Mouse (Mus musculus) spleen, adult 2 months (tissue): ENCODE data around the gene Pim3. TPM values are rescaled to one million over a fixed set of nuclear protein-coding genes. Genes with fewer than 3 reads are reported as not detected.

ENCODE experiments used
- DNase-seq, 2 experiments: peaks; one replicate each; pipeline versions ENCODE4 v3.0.0 to v3.0.0-alpha.2; 2012 to 2021; ENCODE audit warnings: low spot score in 2 of 2, low read depth in 1 of 2
- H3K27ac ChIP-seq: fragments of 200-500 bp; 2 replicates; pipeline ENCODE4 v1.5.1; 2012; ENCODE audit warnings: low read length, inconsistent platforms; ENCODE audit not compliant: insufficient read depth
- H3K27me3 ChIP-seq: fragments of 200-500 bp; 2 replicates; pipeline ENCODE4 v1.6.1; 2012; ENCODE audit warnings: mild to moderate bottlenecking, moderate library complexity, low read length, inconsistent platforms; ENCODE audit not compliant: control insufficient read depth, insufficient read depth
- H3K36me3 ChIP-seq: fragments of 200-500 bp; 2 replicates; pipeline ENCODE4 v1.6.1; 2012; ENCODE audit warnings: mild to moderate bottlenecking, low read length, inconsistent platforms; ENCODE audit not compliant: control insufficient read depth, insufficient read depth
- H3K4me1 ChIP-seq: fragments of 200-500 bp; 2 replicates; pipeline ENCODE4 v1.6.1; 2011; ENCODE audit warnings: inconsistent platforms; ENCODE audit not compliant: control insufficient read depth, insufficient read depth, insufficient read length
- H3K4me3 ChIP-seq: fragments of 200-500 bp; 2 replicates; pipeline ENCODE4 v1.5.1; 2011; ENCODE audit warnings: mild to moderate bottlenecking, inconsistent platforms; ENCODE audit not compliant: insufficient read depth, insufficient read length; ENCODE audit errors: extremely low read depth
- CTCF ChIP-seq: fragments of 200-500 bp; IDR thresholded peaks from 2 replicates; pipeline ENCODE4 v1.5.1; 2011; ENCODE audit warnings: mild to moderate bottlenecking, inconsistent platforms; ENCODE audit not compliant: insufficient read depth, insufficient read length, insufficient replicate concordance; ENCODE audit errors: extremely low read depth
- POLR2A ChIP-seq: fragments of 200-500 bp; IDR thresholded peaks from 2 replicates; pipeline ENCODE4 v1.6.1; 2011; ENCODE audit warnings: low read depth, low read length, inconsistent platforms
- WGBS: fragments of 180-500 bp; shearing (Covaris S2); methylation state at CpG from one replicate; pipeline ENCODE4 v1.1.7; 2018; 5-methylcytosine and 5-hydroxymethylcytosine counted together
- polyA plus RNA-seq: library from polyadenylated mRNA; depleted of rRNA; stranded (reverse); fragments of >200 nt; gene quantifications from 2 replicates; pipeline ENCODE4 v1.2.3, GENCODE M21; 2012; rRNA removed

The Pim3 gene
- polyA plus RNA-seq, 1 experiment = 16.2 TPM

DNA sequence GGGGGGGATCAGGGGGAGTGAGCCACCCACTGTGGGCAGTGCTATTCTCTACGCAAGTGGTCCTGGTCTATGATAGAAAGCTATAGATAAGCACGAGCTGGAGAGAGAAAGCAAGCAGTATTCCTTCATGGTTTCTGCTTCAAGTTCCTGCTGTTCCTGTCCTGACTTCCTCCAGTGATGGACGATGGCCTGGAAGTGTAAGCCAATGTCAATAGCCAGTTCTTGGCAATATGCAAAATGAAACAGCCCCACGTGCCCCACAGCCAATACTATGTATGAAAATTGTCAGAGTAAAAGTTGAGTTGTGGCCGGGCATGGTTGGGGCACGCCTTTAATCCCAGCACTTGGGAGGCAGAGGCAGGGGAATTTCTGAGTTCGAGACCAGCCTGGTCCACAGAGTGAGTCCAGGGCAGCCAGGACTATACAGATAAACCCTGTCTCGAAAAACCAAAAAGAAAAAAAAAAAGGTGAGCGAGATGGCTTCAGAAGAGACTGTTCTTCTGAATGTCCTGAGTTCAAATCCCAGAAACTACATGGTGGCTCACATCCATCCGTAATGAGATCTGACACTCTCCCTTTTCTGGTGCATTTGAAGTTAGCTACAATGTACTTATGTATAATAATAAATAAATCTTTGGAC lies 34.5 kb downstream of the Pim3 start:
- H3K27ac ChIP-seq = no peak overlapping the region
- no peak for TF ChIP-seq POLR2A
- no peak for TF ChIP-seq CTCF
- 82% methylated on average over 10 of the region's 10 CpGs for WGBS
- DNase-seq = no peak
- H3K36me3 ChIP-seq = no peaks in the 10 kb centered on the region
- no peaks in the 10 kb centered on the region; the same call in 1 of the 2 replicates for H3K4me1 ChIP-seq
- H3K27me3 ChIP-seq = no peaks in the 10 kb centered on the region
- H3K4me3 ChIP-seq = no peak overlapping the region

GRCm38 (mm10) chr15:88902200-88902875 lies 40.4 kb downstream of the Pim3 start:
- Histone ChIP-seq H3K27me3 (no peaks in the 10 kb centered on the region), H3K4me3 (no peak overlapping the region), H3K27ac (no peak overlapping the region), H3K36me3 (no peaks in the 10 kb centered on the region), H3K4me1 (no peaks in the 10 kb centered on the region)
- TF ChIP-seq CTCF (no peak), POLR2A (no peak)
- 85% methylated on average over 15 of the region's 15 CpGs for WGBS
- DNase-seq = no peak

- Histone ChIP-seq H3K27me3 (no peaks in the 10 kb centered on the region), H3K36me3 (no peaks in the 10 kb centered on the region), H3K4me3 (no peak overlapping the region), H3K4me1 (no peaks in the 10 kb centered on the region), H3K27ac (no peak overlapping the region)
- 85% methylated on average over 1 of the region's 1 CpGs for WGBS
- TF ChIP-seq CTCF (no peak), POLR2A (no peak)
- no peak for DNase-seq
Observed at GRCm38 (mm10) chr15:88903086-88903485, 41.1 kb downstream of the Pim3 start.

GRCm38 (mm10) chr15:88904056-88904811 lies 42.2 kb downstream of the Pim3 start:
- Histone ChIP-seq H3K4me1 (no peaks in the 10 kb centered on the region), H3K4me3 (no peak overlapping the region), H3K27me3 (no peaks in the 10 kb centered on the region), H3K27ac (no peak overlapping the region), H3K36me3 (no peaks in the 10 kb centered on the region)
- 86% methylated on average over 14 of the region's 14 CpGs for WGBS
- TF ChIP-seq POLR2A (no peak), CTCF (no peak)
- DNase-seq = no peak

- no peak for DNase-seq
- no peaks in the 10 kb centered on the region for H3K4me1 ChIP-seq
- no peak for TF ChIP-seq POLR2A
- TF ChIP-seq CTCF = no peak
- H3K27ac ChIP-seq = no peak overlapping the region
- H3K36me3 ChIP-seq = no peaks in the 10 kb centered on the region
- WGBS = 74% methylated on average over 4 of the region's 4 CpGs
- H3K27me3 ChIP-seq = no peaks in the 10 kb centered on the region
- H3K4me3 ChIP-seq = no peak overlapping the region
Observed at GRCm38 (mm10) chr15:88906347-88906746, 44.4 kb downstream of the Pim3 start.

DNA sequence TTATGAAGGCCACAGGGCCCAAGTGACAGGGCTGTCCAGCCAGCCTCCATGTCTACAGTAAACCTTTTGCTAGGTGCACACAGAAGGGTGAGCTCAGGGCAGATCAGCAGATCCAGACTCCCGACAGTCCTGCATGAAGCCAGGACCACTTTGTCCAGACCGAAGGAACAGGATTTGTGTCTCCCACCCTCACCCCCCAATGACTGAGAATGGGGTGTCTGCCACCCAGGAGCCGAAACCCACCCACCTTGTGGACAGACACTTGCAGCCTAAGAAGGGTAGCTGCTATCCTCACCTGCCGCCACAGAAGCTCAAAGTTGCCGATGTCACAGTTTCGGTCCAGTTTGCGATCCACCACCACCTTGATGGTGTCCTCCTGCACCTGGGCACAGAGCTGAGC lies 53.1 kb downstream of the Pim3 start:
- WGBS = 88% methylated on average over 7 of the region's 7 CpGs
- H3K36me3 ChIP-seq = no peaks in the 10 kb centered on the region
- H3K27ac ChIP-seq = no peak overlapping the region
- no peak for TF ChIP-seq CTCF
- TF ChIP-seq POLR2A = no peak
- H3K4me3 ChIP-seq = no peak overlapping the region
- no peak for DNase-seq
- no peaks in the 10 kb centered on the region for H3K27me3 ChIP-seq
- no peaks in the 10 kb centered on the region for H3K4me1 ChIP-seq

Other genes with a start within 250 kb of the Pim3 start
- 12.6 and 13.2 TPM in 2 replicates for gene Brd1, start 128.0 kb upstream of the Pim3 start, polyA plus RNA-seq
- gene Zbed4, start 110.5 kb upstream of the Pim3 start, polyA plus RNA-seq = 5.0 and 5.8 TPM in 2 replicates
- 16.6 and 18.6 TPM in 2 replicates for gene Alg12, start 42.9 kb upstream of the Pim3 start, polyA plus RNA-seq
- 35.7 and 38.9 TPM in 2 replicates for gene Creld2, start 42.5 kb upstream of the Pim3 start, polyA plus RNA-seq
- not detected in 2 replicates for gene Ttll8, start 92.2 kb downstream of the Pim3 start, polyA plus RNA-seq
- 1.1 TPM in 2 replicates for gene Mlc1, start 116.8 kb downstream of the Pim3 start, polyA plus RNA-seq
- not detected in 2 replicates for gene Mov10l1, start 120.7 kb downstream of the Pim3 start, polyA plus RNA-seq
- not detected in 2 replicates for gene Panx2, start 197.5 kb downstream of the Pim3 start, polyA plus RNA-seq
- gene Trabd, start 212.9 kb downstream of the Pim3 start, polyA plus RNA-seq = 59.5 and 69.9 TPM in 2 replicates
- 27.7 and 41.4 TPM in 2 replicates for gene Selenoo, start 226.9 kb downstream of the Pim3 start, polyA plus RNA-seq